Mouse (Mus musculus) CH12.LX (cell line): ENCODE measurements at regions not wholly inside any gene's neighbourhood (a gene's known extent, or its start where the extent isn't known, plus 50 kb on each side); places are given as distances from the start of the nearest gene placed in this dataset.

Experiments used
- CTCF ChIP-seq, 2 experiments: IDR thresholded peaks in 1 of 2; conservative IDR thresholded peaks in 1 of 2; 2 replicates each; pipeline ENCODE4 v1.5.1; 2011 to 2012; ENCODE audit warnings: low read depth in 2 of 2, low read length in 2 of 2, improper control_type of control experiment in 1 of 2, inconsistent platforms in 1 of 2, mild to moderate bottlenecking in 1 of 2, moderate library complexity in 1 of 2
- E2F4 ChIP-seq: IDR thresholded peaks from 2 replicates; pipeline ENCODE4 v1.6.1; 2011; ENCODE audit warnings: low read depth, low read length, improper control_type of control experiment; ENCODE audit not compliant: insufficient replicate concordance
- GABPA ChIP-seq: IDR thresholded peaks from 2 replicates; pipeline ENCODE4 v1.6.1; 2012; ENCODE audit warnings: low read depth, low read length, improper control_type of control experiment, inconsistent platforms; ENCODE audit not compliant: insufficient replicate concordance
- HCFC1 ChIP-seq: IDR thresholded peaks from 2 replicates; pipeline ENCODE4 v1.6.1; 2012; ENCODE audit warnings: low read depth, mild to moderate bottlenecking, inconsistent platforms, low read length, improper control_type of control experiment
- KAT2A ChIP-seq: IDR thresholded peaks from 2 replicates; pipeline ENCODE4 v1.6.1; 2012; ENCODE audit warnings: low read length, improper control_type of control experiment, inconsistent platforms; ENCODE audit not compliant: insufficient replicate concordance

- TF ChIP-seq CTCF (conservative IDR thresholded peaks at IDR 0.05 in 1 of 2, IDR thresholded peaks at IDR 0.05 in 1 of 2; ENCODE audit: low read depth in 2 of 2, low read length in 2 of 2) (no peak), E2F4 (no peak), GABPA (no peak), HCFC1 (no peak), KAT2A (no peak)
These were observed 122.1 kb downstream of the Pja2 start for GRCm38 (mm10) chr17:64209640-64210039.
